Mouse (Mus musculus) erythroblast, adult 5-6 weeks (primary cell): ENCODE measurements around the gene Fam136a. TPM values are rescaled to one million over a fixed set of nuclear protein-coding genes. Genes with fewer than 3 reads are reported as not detected.
"Not testable (repeated sequence)": the region's sequence is repeated elsewhere in the genome, so short reads cannot be mapped to it uniquely, and the experiment has no call there.

Experiments
- ATAC-seq: replicated peaks from 2 replicates; pipeline ENCODE4 v1.8.0; 2016; ENCODE audit warnings: moderate number of reproducible peaks, mild to moderate bottlenecking, moderate TSS enrichment, inconsistent platforms; ENCODE audit not compliant: poor library complexity, low FRiP score, severe bottlenecking
- total RNA-seq, 2 experiments: library from RNA; stranded (forward) in 1 of 2; stranded (reverse) in 1 of 2; fragments of 150-400 nt in 1 of 2; fragments of 200-764, 138-1000 nt in 1 of 2; gene quantifications; 2 replicates each; pipeline versions ENCODE4 v1.2.3 to v1.2.4; 2015 to 2017; ENCODE audit warnings: low replicate concordance in 2 of 2

Gene Fam136a
- total RNA-seq, 2 experiments from 2014 or later, result 1.5 to 8.1 TPM

- peak; percentile 69 for ATAC-seq
These were observed 854 bp upstream of the Fam136a start for GRCm38 (mm10) chr6:86364442-86365141.

GRCm38 (mm10) chr6:86366125-86366852, 843 bp downstream of the Fam136a start:
- ATAC-seq, result no peak

GRCm38 (mm10) chr6:86366853-86367249, 1.4 kb downstream of the Fam136a start:
- no peak for ATAC-seq

- no peak for ATAC-seq
These were observed 3.0 kb downstream of the Fam136a start for GRCm38 (mm10) chr6:86368479-86368878.

- no peak for ATAC-seq
These were observed 4.8 kb downstream of the Fam136a start for GRCm38 (mm10) chr6:86370093-86370713.

GRCm38 (mm10) chr6:86370764-86371339, 5.4 kb downstream of the Fam136a start, which contains the start of gene Snrpg:
TSS of gene Snrpg (plus strand) at chr6:86371304.
- ATAC-seq, result peak; percentile 53

- peak; percentile 98 for ATAC-seq
These were observed 6.0 kb downstream of the Fam136a start for GRCm38 (mm10) chr6:86371340-86371911.

- no peak for ATAC-seq
These were observed 6.6 kb downstream of the Fam136a start for GRCm38 (mm10) chr6:86371950-86372516.

- no peak for ATAC-seq
These were observed 8.1 kb downstream of the Fam136a start for GRCm38 (mm10) chr6:86373556-86373955.

- no peak for ATAC-seq
These were observed 12.9 kb downstream of the Fam136a start for GRCm38 (mm10) chr6:86378341-86378740.

- not testable (repeated sequence) for ATAC-seq
These were observed 14.7 kb downstream of the Fam136a start for GRCm38 (mm10) chr6:86380112-86380511.

GRCm38 (mm10) chr6:86382551-86382950, 17.1 kb downstream of the Fam136a start:
- ATAC-seq, result no peak

- no peak for ATAC-seq
These were observed 17.9 kb downstream of the Fam136a start for GRCm38 (mm10) chr6:86383370-86383769.

- no peak for ATAC-seq
These were observed 19.2 kb downstream of the Fam136a start for GRCm38 (mm10) chr6:86384692-86385091.

- ATAC-seq, result no peak
These were observed 20.1 kb downstream of the Fam136a start for GRCm38 (mm10) chr6:86385362-86386104.

GRCm38 (mm10) chr6:86387313-86387712, 21.9 kb downstream of the Fam136a start:
- no peak for ATAC-seq

GRCm38 (mm10) chr6:86388461-86388860, 23.0 kb downstream of the Fam136a start:
- no peak for ATAC-seq

GRCm38 (mm10) chr6:86391326-86391725, 25.9 kb downstream of the Fam136a start:
- ATAC-seq, result no peak

- ATAC-seq, result no peak
These were observed 27.7 kb downstream of the Fam136a start for GRCm38 (mm10) chr6:86393187-86393586.
